Mouse (Mus musculus) embryonic facial prominence, embryonic 12.5 days (tissue): ENCODE measurements around the gene Nectin1. TPM values are rescaled to one million over a fixed set of nuclear protein-coding genes. Genes with fewer than 3 reads are reported as not detected.

Source experiments
- ATAC-seq: fragments of 200-750 bp; cut with Nextera tagmentation; 2 replicates; pipeline ENCODE4 v1.8.0; 2017; ENCODE audit not compliant: insufficient number of reproducible peaks, insufficient read depth, low FRiP score, low TSS enrichment
- H3K27ac ChIP-seq: fragments of 300-500 bp; sonication (generic); 2 replicates; pipeline ENCODE4 v1.5.1; 2016; ENCODE audit warnings: mild to moderate bottlenecking
- H3K27me3 ChIP-seq: fragments of 300-500 bp; sonication (generic); 2 replicates; pipeline ENCODE4 v1.6.1; 2016; ENCODE audit warnings: mild to moderate bottlenecking, moderate library complexity
- H3K36me3 ChIP-seq: fragments of 300-500 bp; sonication (generic); 2 replicates; pipeline ENCODE4 v1.6.1; 2016; ENCODE audit warnings: mild to moderate bottlenecking
- H3K4me1 ChIP-seq: fragments of 300-500 bp; sonication (generic); 2 replicates; pipeline ENCODE4 v1.6.1; 2016
- H3K4me2 ChIP-seq: fragments of 300-500 bp; sonication (generic); replicated peaks from 2 replicates; pipeline ENCODE4 v1.6.1; 2016; ENCODE audit warnings: mild to moderate bottlenecking, moderate library complexity
- H3K4me3 ChIP-seq: fragments of 300-500 bp; sonication (generic); 2 replicates; pipeline ENCODE4 v1.5.1; 2016; ENCODE audit warnings: mild to moderate bottlenecking
- H3K9ac ChIP-seq: fragments of 300-500 bp; sonication (generic); 2 replicates; pipeline ENCODE4 v1.6.1; 2016; ENCODE audit warnings: mild to moderate bottlenecking, moderate library complexity
- H3K9me3 ChIP-seq: fragments of 300-500 bp; sonication (generic); 2 replicates; pipeline ENCODE4 v1.6.1; 2016; ENCODE audit warnings: mild to moderate bottlenecking, moderate library complexity
- WGBS: fragments of 180-500 bp; shearing (Covaris S2); methylation state at CpG from one replicate; pipeline ENCODE4 v1.1.7; 2016; 5-methylcytosine and 5-hydroxymethylcytosine counted together
- polyA plus RNA-seq: library from polyadenylated mRNA; unstranded; fragments of >200 nt; fragmentation: Nextera tagmentation; extraction: Ambion mirVana; gene quantifications from 2 replicates; pipeline ENCODE4 v1.2.1, GENCODE M21; 2016

Gene Nectin1
- polyA plus RNA-seq, 1 experiment from 2014 or later, result 9.0 TPM

DNA sequence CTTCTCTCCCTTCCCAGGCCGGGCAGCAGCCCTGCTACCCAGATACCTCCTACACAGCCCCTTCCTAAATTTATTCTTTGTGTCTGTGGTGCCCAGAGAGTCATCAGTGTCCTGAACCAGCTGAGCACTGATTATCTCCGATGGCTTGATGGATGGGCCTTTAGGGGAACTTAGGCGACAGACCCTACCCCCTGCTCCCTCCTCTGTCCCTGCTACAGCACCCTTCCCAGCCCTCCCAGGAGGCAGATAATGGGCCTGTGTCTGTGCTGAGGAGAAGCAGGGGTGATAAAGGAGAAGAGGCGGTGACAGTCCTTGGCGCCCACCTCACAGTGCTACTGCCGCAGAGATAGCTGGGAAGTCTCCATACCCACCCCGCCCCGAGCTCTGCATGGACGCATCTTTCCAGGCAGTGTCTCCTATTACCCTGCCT lies 11.0 kb downstream of the Nectin1 start:
- H3K9ac ChIP-seq, result no peak overlapping the region
- no peak overlapping the region for H3K4me2 ChIP-seq
- H3K4me1 ChIP-seq, result peaks cover 18% of the 10 kb centered on the region; the same call in 1 of the 2 replicates
- H3K27me3 ChIP-seq, result no peaks in the 10 kb centered on the region
- no peak for ATAC-seq
- 69% methylated on average over 9 of the region's 9 CpGs for WGBS
- H3K36me3 ChIP-seq, result no peaks in the 10 kb centered on the region; the same call in 1 of the 2 replicates
- no peak overlapping the region for H3K4me3 ChIP-seq
- H3K9me3 ChIP-seq, result no peaks in the 10 kb centered on the region
- no peak overlapping the region for H3K27ac ChIP-seq

DNA sequence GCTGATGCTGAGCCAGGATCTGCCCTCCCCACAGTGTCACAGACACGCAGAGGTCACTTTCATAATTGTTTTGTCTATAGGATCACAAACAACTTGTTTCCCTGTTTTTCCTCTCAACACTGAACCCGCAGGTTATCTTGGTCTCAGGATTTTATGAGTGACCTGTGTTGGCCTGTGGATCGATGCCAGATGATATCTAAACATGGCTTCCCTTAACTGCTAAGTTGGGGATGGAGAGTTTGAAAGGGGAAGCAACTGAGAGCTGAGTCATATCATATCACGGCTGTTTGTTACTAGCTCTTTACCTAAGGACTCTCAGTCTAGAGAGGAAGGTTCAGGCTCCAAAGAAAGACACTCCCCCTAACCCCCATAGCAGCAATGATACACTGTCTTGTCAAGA lies 11.7 kb downstream of the Nectin1 start:
- ATAC-seq, result no peak
- Histone ChIP-seq H3K36me3 (no peaks in the 10 kb centered on the region; the same call in 1 of the 2 replicates), H3K27me3 (no peaks in the 10 kb centered on the region), H3K27ac (no peak overlapping the region), H3K4me1 (peaks cover 15% of the 10 kb centered on the region; the same call in 1 of the 2 replicates), H3K9me3 (no peaks in the 10 kb centered on the region), H3K4me2 (no peak overlapping the region), H3K9ac (no peak overlapping the region), H3K4me3 (no peak overlapping the region)
- WGBS, result 75% methylated on average over 4 of the region's 4 CpGs

DNA sequence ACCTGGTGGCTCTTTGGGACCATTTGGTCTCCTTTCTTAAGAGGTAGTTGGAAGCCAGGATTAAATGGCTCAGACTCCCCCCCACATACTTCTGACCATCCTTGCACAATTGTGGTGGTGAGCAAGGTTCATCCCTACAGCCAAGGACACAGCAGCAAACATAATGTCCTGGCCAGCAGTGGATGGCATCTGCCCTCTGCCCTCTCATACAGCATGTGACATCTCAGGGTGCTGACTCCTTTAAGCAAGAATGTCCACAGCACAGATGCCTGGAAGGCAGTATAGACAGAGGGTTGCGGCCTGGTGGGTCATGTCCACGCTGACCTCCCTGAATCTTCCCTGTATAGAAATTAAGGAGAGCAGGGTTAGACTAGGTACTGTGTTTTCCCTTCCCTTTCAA lies 12.1 kb downstream of the Nectin1 start:
- peaks cover 17% of the 10 kb centered on the region for H3K4me1 ChIP-seq

GRCm38 (mm10) chr9:43757225-43757624 lies 13.4 kb downstream of the Nectin1 start:
- WGBS, result 77% methylated on average over 10 of the region's 10 CpGs
- no peaks in the 10 kb centered on the region; the same call in 1 of the 2 replicates for H3K36me3 ChIP-seq
- no peak overlapping the region for H3K4me2 ChIP-seq
- no peak overlapping the region for H3K4me3 ChIP-seq
- no peaks in the 10 kb centered on the region for H3K9me3 ChIP-seq
- H3K4me1 ChIP-seq, result peaks cover 28% of the 10 kb centered on the region
- 0 out of 2 replicates have a peak overlapping the region, but pooled peaks have one; percentile 1 for H3K9ac ChIP-seq
- 0 out of 2 replicates have a peak, but pooled peaks have one; percentile 5 for ATAC-seq
- H3K27ac ChIP-seq, result no peak overlapping the region
- no peaks in the 10 kb centered on the region for H3K27me3 ChIP-seq

More for the DNA sequence above, 12.1 kb downstream of the Nectin1 start:
- Histone ChIP-seq H3K36me3 (no peaks in the 10 kb centered on the region; the same call in 1 of the 2 replicates), H3K4me2 (no peak overlapping the region), H3K27ac (no peak overlapping the region), H3K27me3 (no peaks in the 10 kb centered on the region), H3K4me3 (no peak overlapping the region), H3K9me3 (no peaks in the 10 kb centered on the region), H3K9ac (no peak overlapping the region)
- WGBS, result 72% methylated on average over 2 of the region's 2 CpGs
- ATAC-seq, result no peak

DNA sequence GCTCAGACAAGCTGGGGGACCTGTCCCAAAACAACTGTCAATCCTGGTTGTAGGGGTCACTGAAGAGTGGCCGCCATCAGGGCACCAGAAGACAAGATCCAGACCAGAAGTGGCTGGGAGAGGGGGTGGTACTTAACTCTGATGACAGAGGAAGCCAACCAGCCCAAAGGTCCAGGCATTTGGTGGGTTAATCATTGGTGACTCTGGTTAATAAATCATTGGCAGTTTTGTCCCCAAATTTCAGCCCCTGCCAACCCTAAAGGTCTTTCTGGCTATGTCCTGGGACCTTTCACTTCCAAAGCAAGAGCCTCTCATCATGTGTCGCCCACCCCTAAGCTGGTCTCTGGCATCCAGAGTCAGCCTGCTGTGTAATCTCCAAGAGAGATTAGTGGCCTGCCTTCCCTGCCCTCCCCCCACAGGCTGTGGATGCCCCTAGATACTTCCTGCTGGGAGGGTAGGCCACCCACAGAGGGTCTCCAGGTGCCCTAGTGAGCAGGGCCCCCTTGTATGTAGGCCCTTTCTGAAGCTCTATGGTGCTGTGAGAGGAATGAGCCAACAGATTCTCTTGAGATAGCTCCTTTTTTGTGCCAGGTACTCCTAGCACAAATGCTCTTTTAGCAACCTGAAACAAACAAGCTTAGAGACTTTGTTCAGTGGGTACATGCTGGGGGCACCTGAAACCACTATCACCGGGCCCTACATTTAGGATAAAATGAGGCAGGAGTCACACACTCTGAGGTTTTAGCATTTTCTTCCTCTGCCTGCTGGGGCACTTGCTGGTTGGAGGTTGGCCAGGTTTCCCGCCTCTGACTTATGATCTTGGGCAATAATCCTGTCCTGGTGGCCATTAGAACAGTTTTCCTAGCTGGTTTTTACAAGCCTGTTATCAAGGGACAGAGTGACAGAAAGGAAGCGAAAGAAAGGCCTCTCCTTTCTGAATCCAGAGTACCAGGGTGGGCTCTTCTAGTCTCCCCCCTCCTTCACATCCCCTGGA lies 14.5 kb downstream of the Nectin1 start:
- WGBS, result 68% methylated on average over 5 of the region's 5 CpGs
- Histone ChIP-seq H3K27ac (no peak overlapping the region), H3K4me2 (no peak overlapping the region), H3K9me3 (no peaks in the 10 kb centered on the region), H3K4me3 (no peak overlapping the region), H3K36me3 (no peaks in the 10 kb centered on the region; the same call in 1 of the 2 replicates), H3K4me1 (peaks cover 28% of the 10 kb centered on the region), H3K9ac (no peak overlapping the region), H3K27me3 (no peaks in the 10 kb centered on the region)
- no peak for ATAC-seq

GRCm38 (mm10) chr9:43760078-43760477 lies 16.3 kb downstream of the Nectin1 start:
- Histone ChIP-seq H3K27me3 (no peaks in the 10 kb centered on the region), H3K9ac (no peak overlapping the region), H3K9me3 (no peaks in the 10 kb centered on the region), H3K36me3 (no peaks in the 10 kb centered on the region; the same call in 1 of the 2 replicates), H3K4me2 (no peak overlapping the region), H3K27ac (no peak overlapping the region), H3K4me1 (peaks cover 30% of the 10 kb centered on the region), H3K4me3 (no peak overlapping the region)
- WGBS, result 88% methylated on average over 12 of the region's 12 CpGs
- no peak for ATAC-seq

DNA sequence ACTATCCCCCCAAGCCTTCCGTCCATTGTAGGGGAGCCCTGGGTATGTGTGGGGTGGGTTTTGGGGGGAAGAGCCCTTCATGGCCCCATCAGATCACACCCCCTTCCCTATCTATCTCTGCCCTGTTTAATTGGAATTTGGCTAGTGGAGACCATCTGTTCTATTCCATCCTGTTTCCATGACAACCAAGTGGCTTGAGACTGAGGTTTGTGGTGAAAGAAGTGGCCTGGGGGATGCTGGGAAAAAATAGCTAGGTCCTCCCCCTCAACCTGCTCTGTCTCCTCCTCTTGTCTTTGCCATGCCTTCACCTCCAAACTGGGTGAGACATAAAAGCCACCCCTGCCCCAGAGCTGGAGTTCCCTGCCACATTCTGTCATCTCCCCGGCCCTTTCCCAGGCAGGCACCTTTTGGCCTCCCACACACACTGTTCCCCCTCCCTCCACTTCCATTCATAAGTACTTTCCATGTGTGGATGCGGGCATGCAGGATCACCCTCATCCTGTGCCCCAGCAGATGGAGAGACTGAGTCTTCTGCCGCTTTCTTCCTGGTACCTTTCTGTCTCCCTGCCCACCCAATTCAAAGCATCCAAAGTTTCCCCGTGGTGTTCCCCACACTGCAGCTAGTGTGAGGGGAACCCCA lies 17.5 kb downstream of the Nectin1 start:
- Histone ChIP-seq H3K9me3 (no peaks in the 10 kb centered on the region), H3K36me3 (no peaks in the 10 kb centered on the region; the same call in 1 of the 2 replicates), H3K4me3 (no peak overlapping the region), H3K27ac (0 out of 2 replicates have a peak overlapping the region, but pooled peaks have one; percentile 2), H3K27me3 (no peaks in the 10 kb centered on the region), H3K4me2 (no peak overlapping the region), H3K9ac (no peak overlapping the region), H3K4me1 (peaks cover 38% of the 10 kb centered on the region)
- 68% methylated on average over 5 of the region's 5 CpGs for WGBS
- no peak for ATAC-seq

- no peak for ATAC-seq
- 66% methylated on average over 3 of the region's 3 CpGs for WGBS
- H3K27me3 ChIP-seq, result no peaks in the 10 kb centered on the region
- H3K4me2 ChIP-seq, result no peak overlapping the region
- peaks cover 32% of the 10 kb centered on the region for H3K4me1 ChIP-seq
- H3K9me3 ChIP-seq, result no peaks in the 10 kb centered on the region
- H3K36me3 ChIP-seq, result no peaks in the 10 kb centered on the region; the same call in 1 of the 2 replicates
- H3K27ac ChIP-seq, result no peak overlapping the region
- no peak overlapping the region for H3K9ac ChIP-seq
- H3K4me3 ChIP-seq, result no peak overlapping the region
Measured at GRCm38 (mm10) chr9:43761941-43762340, 18.2 kb downstream of the Nectin1 start.

- no peak overlapping the region for H3K4me2 ChIP-seq
- H3K4me1 ChIP-seq, result peaks cover 35% of the 10 kb centered on the region
- no peak overlapping the region; the same call in 1 of the 2 replicates for H3K9ac ChIP-seq
- H3K4me3 ChIP-seq, result no peak overlapping the region
- H3K36me3 ChIP-seq, result no peaks in the 10 kb centered on the region; the same call in 1 of the 2 replicates
- peak overlapping the region; percentile 47; the same call in 1 of the 2 replicates for H3K27ac ChIP-seq
- WGBS, result 62% methylated on average over 14 of the region's 14 CpGs
- no peaks in the 10 kb centered on the region for H3K27me3 ChIP-seq
- ATAC-seq, result 0 out of 2 replicates have a peak, but pooled peaks have one; percentile 45
- no peaks in the 10 kb centered on the region for H3K9me3 ChIP-seq
Measured at GRCm38 (mm10) chr9:43765419-43766179, 21.8 kb downstream of the Nectin1 start.

DNA sequence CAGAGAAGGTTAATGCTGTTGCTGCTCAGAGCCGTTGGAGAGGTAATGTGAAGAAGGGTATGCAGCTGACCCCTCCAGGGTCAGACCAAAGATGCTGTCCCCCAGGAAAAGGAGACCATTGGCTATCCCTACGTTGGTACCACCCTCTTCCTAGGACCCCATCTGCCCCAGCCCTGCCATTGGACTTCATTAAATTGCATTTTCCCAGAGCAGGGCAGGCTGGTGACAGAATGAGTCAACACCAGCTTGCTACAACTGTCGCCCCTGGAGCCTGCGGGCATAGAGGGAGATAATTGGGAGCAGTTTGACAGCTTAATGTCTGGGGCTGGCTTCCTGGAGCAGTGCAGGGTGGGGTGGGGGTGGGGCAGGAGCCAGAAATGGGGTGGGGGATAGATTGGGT lies 25.0 kb downstream of the Nectin1 start:
- 11% methylated on average over 4 of the region's 4 CpGs for WGBS
- H3K9ac ChIP-seq, result no peak overlapping the region
- no peak overlapping the region for H3K4me2 ChIP-seq
- H3K4me3 ChIP-seq, result no peak overlapping the region
- H3K36me3 ChIP-seq, result no peaks in the 10 kb centered on the region; the same call in 1 of the 2 replicates
- H3K27ac ChIP-seq, result no peak overlapping the region
- ATAC-seq, result no peak
- H3K4me1 ChIP-seq, result peaks cover 25% of the 10 kb centered on the region
- no peaks in the 10 kb centered on the region for H3K27me3 ChIP-seq
- H3K9me3 ChIP-seq, result no peaks in the 10 kb centered on the region

GRCm38 (mm10) chr9:43769228-43769627 lies 25.4 kb downstream of the Nectin1 start:
- Histone ChIP-seq H3K9ac (no peak overlapping the region), H3K27me3 (no peaks in the 10 kb centered on the region), H3K9me3 (no peaks in the 10 kb centered on the region), H3K27ac (no peak overlapping the region), H3K4me3 (no peak overlapping the region), H3K4me2 (no peak overlapping the region), H3K4me1 (peaks cover 30% of the 10 kb centered on the region), H3K36me3 (no peaks in the 10 kb centered on the region)
- ATAC-seq, result no peak
- 59% methylated on average over 7 of the region's 7 CpGs for WGBS
